Mouse (Mus musculus) right cerebral cortex, postnatal 14 days (tissue): Measurements from ENCODE around the gene E130218I03Rik.

Experiments used
- DNase-seq: peaks from one replicate; pipeline ENCODE4 v3.0.0; 2022

E130218I03Rik gene

DNA sequence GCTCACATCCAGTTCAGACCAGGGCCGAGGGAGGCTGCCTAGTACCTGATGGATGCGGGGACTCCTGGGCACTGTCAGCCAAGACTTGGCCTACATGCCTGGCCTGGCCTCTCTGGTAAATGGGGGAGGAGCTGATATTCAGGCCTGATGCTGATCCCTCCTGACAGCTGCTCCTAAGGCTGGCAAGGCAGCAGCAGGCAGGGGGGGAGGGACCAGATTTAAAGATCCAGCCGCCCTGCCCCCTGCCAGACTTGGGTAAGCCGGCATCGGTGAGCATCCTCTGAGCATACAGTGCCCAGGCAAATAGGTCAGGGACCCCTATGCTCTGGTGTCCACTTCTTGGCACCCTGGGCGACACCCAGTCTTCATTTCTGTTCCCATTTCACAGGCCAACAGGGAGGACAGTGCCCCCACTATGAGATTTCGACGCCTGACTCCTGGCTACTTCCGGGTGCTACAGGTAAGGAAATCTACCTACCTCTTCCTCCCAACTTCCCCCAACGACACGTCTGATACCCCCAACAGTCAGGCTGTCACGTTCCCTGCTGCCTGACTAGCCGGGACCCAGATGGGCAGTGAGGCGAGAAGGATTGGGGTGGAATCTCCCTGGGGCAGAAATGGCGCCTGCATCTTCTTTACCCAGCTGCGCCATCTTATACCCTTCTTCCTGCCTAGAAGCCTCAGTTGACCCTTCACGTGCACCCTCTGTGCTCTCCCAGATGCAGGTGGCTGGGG lies at the start of gene E130218I03Rik:
Gene E130218I03Rik, plus strand, starts transcription at position 147 of the 735 bp plus-strand sequence.
- DNase-seq: no peak

DNA sequence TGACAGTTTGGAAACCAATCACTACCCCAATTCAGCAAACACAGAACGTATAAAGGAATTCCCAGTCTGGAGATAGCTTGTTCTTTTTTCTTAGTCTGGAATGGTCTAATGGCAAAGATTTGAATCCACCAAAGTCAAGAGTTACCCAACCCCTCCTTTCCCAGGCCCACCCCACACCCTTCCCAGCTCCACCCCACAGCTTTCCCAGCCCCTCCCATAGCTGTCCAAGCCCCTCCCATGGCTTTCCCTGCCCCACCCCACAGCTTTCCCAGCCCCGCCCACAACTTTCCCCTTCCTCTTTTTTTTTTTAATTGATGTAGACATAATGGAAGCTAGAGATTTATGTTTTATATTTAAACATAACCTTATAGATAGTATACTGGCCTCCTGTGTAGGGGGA lies 44.1 kb upstream of the E130218I03Rik start:
- no peak for DNase-seq

- DNase-seq: no peak
Observed at GRCm38 (mm10) chr4:134202904-134203303, 40.6 kb upstream of the E130218I03Rik start, which contains the start of gene Gm7534. TSS of gene Gm7534 (minus strand) at chr4:134203004.

DNA sequence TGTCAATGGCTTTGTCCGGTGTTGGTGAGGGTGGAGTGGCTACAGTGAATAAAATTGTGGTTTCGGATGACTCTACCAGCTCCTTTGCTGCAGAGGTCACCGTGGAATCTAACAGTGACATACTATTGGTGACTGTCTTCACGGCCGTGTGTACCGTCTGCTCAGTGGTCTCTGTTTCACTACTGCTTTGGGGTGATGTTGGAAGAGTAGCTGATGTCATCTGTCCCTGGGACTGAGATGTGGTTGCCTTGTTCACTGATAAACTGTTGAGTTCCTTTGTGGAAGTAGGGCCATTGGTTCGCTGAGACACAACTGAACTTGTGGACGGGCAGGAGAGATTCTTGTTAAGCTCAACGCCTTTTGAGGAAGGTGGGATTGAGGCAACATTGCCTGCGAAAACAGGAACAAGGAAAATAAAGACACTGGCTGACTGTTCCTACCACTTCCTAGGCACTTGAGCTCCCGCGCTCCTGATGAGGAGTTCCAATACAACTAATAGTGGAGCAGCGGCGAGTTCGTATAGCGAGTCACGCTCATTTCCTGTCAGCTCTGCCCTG lies 40.0 kb upstream of the E130218I03Rik start:
- DNase-seq: no peak

GRCm38 (mm10) chr4:134206488-134207053 lies 36.9 kb upstream of the E130218I03Rik start:
- no peak for DNase-seq

DNA sequence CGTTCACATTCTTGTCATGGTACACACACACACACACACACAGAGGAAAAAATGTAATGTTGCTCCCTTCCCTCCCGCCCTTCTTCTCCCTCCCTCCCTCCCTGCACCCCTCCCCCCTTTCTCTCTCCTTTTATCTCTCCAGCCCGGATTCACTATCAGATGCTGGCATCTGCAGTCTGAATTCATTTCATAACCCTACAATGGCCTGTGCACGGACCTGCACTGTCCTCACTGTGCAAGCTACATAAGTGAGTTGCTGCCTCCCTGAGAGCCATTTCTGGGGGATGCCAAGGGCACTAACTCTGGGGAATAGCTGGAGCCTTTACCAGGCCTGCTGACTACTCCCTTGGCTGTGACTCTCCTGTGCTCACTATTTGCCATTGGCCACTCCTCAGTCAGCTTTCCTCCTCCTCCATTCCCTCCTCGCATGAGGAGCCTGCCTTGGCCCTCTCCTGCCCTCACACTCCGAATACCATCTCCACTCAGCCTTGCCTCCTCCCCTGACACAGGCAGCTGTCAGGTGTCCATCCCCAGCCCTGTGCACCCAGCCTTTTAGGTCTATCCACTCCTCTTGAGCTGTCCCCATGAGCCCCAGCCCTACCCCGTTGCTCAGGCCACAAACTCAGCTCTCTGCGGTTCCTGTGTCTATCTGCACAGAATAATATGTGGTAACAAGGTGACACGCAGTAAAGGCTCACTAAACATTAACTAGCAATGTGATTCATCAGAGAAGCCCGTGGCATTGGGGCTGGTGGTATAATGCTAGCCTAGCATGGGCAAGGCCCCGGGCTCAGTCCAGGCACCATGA lies 20.5 kb upstream of the E130218I03Rik start:
- DNase-seq: no peak

- no peak for DNase-seq
Observed at GRCm38 (mm10) chr4:134227194-134227593, 16.3 kb upstream of the E130218I03Rik start, which contains the start of gene Catsper4. TSS of gene Catsper4 (minus strand) at chr4:134227383.

GRCm38 (mm10) chr4:134230431-134230830 lies 13.0 kb upstream of the E130218I03Rik start:
- DNase-seq: no peak

- no peak for DNase-seq
Observed at GRCm38 (mm10) chr4:134234876-134235275, 8.6 kb upstream of the E130218I03Rik start.

DNA sequence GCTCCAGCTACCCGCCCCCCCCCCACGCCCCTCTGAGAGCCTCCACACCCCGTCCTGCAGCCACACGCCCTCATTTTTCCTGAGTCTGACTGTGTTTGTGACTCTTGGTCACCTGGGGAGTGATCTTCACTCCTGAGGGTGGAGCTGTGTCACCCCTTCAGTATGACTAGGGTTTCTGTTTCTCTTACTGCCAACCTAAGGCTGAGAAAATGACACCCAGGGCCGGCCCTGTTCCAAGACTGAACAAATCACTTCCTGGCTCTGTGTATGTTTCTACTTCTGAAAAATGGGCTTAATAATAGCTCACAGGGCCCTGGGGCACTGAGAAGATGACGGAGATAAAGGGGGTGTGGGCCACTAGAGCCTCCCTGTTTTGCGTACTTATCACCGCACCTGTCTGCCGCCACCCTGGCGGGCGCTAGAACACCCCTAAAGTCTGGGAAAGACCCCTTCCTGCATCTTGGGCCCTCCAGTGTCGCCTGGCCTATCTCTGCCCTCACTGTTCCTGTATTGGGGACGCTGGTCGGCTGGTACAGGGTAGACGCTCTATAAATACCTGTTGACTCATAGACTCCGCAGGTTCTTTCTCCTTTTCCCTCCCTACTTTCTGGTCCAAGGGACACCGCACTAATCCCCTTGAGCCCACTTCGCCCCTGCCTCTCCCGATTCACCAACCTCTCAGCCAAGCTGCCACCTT lies 5.7 kb upstream of the E130218I03Rik start:
- DNase-seq: no peak

DNA sequence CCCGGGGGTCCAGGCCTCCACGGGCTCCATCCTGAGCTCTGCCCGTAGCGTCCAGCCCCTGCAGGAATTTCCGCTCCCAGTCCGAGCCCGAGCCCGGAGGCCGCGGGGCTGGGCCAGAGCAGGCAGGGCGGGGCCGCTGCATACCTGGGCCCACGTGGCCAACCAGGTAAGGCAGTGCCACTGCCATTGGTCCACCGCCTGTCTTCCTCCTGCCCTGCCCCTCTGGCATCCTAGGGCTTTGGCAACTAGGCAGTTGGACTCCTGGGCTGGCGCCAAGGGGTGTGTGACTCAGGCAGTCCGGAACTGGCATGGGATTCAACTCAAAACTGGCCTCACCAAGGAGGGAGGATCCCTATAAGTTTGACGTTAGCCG lies 5.2 kb upstream of the E130218I03Rik start, which contains the start of gene Cnksr1:
Gene Cnksr1, minus strand, starts transcription at position 121 of the 373 bp plus-strand sequence.
- DNase-seq: peak; percentile 42

DNA sequence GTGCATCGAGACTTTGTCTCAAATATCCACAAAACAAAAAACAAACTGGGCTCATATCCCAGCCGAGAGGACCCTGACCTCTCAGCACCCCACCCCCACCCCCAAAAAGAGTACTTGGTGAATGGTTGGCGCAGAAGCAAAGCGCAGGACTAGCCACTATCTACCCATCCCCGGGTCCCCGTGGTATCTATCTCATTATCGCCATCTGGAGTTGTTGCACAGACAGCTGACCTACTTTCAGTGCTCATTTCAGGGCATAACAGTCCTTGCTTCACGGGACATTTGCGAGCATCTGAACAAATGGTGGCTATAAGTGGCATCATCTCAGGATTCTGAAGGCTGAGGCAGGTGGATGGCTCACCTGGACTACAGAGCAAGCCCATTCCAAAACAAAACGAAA lies 4.8 kb upstream of the E130218I03Rik start:
- no peak for DNase-seq

DNA sequence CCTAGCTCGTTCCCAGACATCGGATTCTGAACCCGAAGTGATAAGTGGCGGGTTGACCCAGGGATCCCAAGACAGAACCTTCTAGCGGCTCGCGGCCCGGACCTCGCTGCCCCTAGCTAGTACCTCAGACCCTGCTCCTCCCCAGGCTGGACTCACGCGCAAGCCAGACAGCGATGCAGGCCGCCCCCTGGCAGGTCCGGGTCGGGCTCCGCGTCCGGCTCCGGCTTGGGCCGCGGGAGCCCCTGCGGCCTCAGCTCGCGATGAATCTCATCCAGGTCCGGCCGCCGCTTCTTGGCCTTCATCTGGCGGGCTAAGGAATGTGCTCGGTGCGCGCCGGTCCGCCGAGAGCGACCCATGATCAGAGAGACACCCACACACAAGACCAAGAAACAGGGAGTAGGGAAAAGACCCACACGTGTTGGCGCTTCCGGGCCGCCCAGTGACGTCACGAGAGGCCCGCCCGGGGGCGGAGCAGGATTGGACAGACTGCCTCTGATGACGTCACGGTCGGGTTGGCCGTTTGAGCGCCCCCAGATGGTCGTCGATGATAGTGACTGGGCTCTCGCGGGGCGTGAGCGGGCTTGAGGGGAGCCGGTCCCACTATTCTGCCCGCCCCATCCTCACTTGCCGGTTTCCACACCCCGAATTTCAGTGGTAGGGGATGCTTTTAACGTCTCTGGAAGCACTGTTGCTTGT lies 1.8 kb downstream of the E130218I03Rik start, which contains the start of gene Zfp593:
Gene Zfp593, minus strand, starts transcription at position 445 of the 696 bp plus-strand sequence.
- DNase-seq: peak; percentile 97

DNA sequence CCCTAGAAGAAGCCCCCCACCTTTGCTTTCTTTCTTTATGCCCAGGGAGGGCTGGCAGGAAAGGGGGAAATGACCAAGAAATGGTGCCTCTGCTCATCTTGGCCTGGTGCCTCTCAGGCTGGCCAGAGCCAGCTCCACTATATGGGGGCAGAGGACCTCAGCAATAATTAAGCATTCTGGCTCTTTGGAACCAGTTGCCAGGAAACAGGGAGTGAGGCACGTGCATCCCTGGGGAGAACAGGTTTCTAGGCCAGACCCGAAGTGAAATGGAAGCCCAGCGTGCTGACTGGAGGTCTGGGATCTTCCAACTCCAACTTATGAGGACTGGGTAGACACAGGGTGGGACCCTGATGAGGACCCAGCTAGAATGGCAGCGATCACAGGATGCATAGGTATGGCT lies 2.8 kb downstream of the E130218I03Rik start:
- no peak for DNase-seq

- DNase-seq: no peak
Observed at GRCm38 (mm10) chr4:134246719-134247258, 3.3 kb downstream of the E130218I03Rik start, which contains the start of gene Gm30191. TSS of gene Gm30191 (plus strand) at chr4:134246935.

DNA sequence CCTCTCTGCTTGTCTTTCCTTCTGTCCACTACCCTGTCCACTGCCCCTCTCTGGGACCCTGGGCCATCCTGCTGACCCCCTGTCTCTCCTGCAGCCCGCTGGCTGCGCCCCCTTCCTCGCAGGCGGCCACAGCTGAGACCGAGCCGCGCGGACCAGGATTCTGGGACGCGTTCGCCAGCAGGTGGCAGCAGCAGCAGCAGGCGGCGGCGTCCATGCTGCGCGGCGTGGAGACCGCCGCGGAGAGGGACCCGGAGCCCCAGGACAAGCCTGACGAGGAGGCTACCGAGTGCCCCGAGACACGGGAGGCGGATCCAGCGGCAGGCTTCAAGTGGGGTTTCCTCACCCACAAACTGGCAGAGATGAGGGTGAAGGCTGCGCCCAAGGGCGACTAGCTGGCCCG lies 6.2 kb downstream of the E130218I03Rik start:
- peak; percentile 83 for DNase-seq

GRCm38 (mm10) chr4:134250116-134250929 lies 6.9 kb downstream of the E130218I03Rik start:
- DNase-seq: no peak

GRCm38 (mm10) chr4:134250930-134251240 lies 7.4 kb downstream of the E130218I03Rik start:
- DNase-seq: no peak

DNA sequence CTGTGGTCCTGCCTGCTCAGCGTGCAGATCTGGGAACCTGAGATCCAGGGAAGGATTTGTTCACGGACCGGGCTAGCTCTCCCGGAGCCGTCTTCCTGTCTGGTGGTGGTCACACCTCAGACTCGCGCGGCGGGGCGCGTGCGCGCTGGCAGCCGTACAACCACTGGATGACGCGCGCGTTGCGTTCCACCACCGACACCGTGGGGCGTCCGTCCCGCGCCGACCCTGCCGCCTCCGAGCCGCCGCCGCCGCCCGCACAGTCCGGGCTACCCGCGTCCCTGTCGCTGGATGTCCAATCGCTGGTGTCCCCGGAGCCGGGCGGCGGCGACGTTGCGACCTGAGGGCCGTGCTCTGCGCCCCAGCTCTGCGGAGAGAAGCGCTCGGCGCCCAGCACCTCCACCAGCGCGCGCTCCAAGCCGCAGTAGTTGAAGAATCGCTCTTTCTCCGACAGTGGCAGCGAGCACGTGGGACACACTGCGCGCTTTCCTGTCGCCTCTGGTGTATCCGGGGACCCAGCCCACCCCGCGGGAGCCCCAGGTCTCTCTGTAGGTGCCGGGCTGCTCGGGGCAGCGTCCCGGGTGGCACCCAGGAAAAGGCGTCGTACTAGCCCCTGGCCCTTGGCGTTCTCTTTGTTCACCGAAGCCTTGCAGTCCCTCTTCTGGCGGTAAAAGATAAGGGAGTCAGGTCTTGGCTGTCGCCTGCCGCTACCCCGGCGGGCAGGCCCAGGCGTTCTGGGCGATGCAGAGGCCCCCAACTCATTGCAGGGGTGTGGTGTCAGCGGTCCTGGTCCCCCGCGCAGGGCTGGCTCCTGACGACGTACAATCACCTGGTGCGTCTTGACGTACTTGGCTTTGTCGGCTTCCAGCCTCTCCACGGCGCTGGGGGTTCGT lies 8.0 kb downstream of the E130218I03Rik start:
- peak; percentile 71 for DNase-seq
